Mouse (Mus musculus) midbrain, postnatal 0 days (tissue): ENCODE data around the gene Gli3. TPM values are rescaled to one million over a fixed set of nuclear protein-coding genes. Genes with fewer than 3 reads are reported as not detected.

Experiments
- ATAC-seq: fragments of 200-750 bp; cut with Nextera tagmentation; 2 replicates; pipeline ENCODE4 v1.8.0; 2017; ENCODE audit warnings: moderate number of reproducible peaks, mild to moderate bottlenecking, moderate TSS enrichment, moderate library complexity; ENCODE audit not compliant: low FRiP score
- DNase-seq: peaks from one replicate; pipeline ENCODE4 v3.0.0-alpha.2; 2015; ENCODE audit warnings: low spot score
- H3K27ac ChIP-seq: fragments of 300-500 bp; sonication (generic); 2 replicates; pipeline ENCODE4 v1.5.1; 2014; ENCODE audit warnings: low read depth, mild to moderate bottlenecking, low read length, mixed read lengths
- H3K27me3 ChIP-seq: fragments of 300-500 bp; sonication (generic); 2 replicates; pipeline ENCODE4 v1.6.1; 2014; ENCODE audit warnings: low read length, control low read depth, mixed read lengths; ENCODE audit not compliant: insufficient read depth
- H3K36me3 ChIP-seq: fragments of 300-500 bp; sonication (generic); 2 replicates; pipeline ENCODE4 v1.6.1; 2014; ENCODE audit warnings: low read length, control low read depth, mixed read lengths; ENCODE audit not compliant: insufficient read depth
- H3K4me1 ChIP-seq: fragments of 300-500 bp; sonication (generic); 2 replicates; pipeline ENCODE4 v1.6.1; 2014; ENCODE audit warnings: mild to moderate bottlenecking, control low read depth, antibody characterized with exemption, low read length, mixed read lengths; ENCODE audit not compliant: insufficient read depth
- H3K4me2 ChIP-seq: fragments of 300-500 bp; sonication (generic); 2 replicates; pipeline ENCODE4 v1.6.1; 2014; ENCODE audit warnings: low read depth, mild to moderate bottlenecking, low read length, mixed read lengths; ENCODE audit not compliant: poor library complexity, severe bottlenecking
- H3K4me3 ChIP-seq: fragments of 300-500 bp; sonication (generic); 2 replicates; pipeline ENCODE4 v1.5.1; 2014; ENCODE audit warnings: low read depth, mild to moderate bottlenecking, low read length, moderate library complexity
- H3K9ac ChIP-seq: fragments of 300-500 bp; sonication (generic); replicated peaks from 2 replicates; pipeline ENCODE4 v1.6.1; 2014; ENCODE audit warnings: mild to moderate bottlenecking, low read length, moderate library complexity, mixed read lengths; ENCODE audit not compliant: poor library complexity, severe bottlenecking
- H3K9me3 ChIP-seq: fragments of 300-500 bp; sonication (generic); 2 replicates; pipeline ENCODE4 v1.6.1; 2016; ENCODE audit warnings: low read length, control low read depth
- CTCF ChIP-seq: IDR thresholded peaks from 2 replicates; pipeline ENCODE4 v1.5.1; 2016; ENCODE audit warnings: antibody characterized with exemption, mild to moderate bottlenecking
- WGBS: fragments of 180-500 bp; shearing (Covaris S2); extraction: QIAGEN DNeasy Blood & Tissue Kit; methylation state at CpG from one replicate; pipeline ENCODE4 v1.1.7; 2014; 5-methylcytosine and 5-hydroxymethylcytosine counted together
- polyA plus RNA-seq: library from polyadenylated mRNA; unstranded; fragments of >200 nt; fragmentation: Nextera tagmentation; extraction: Ambion mirVana; gene quantifications from 2 replicates; pipeline ENCODE4 v1.2.1, GENCODE M21; 2015
- total RNA-seq: library from RNA; depleted of rRNA; stranded (reverse); fragments of >200 nt; gene quantifications from 2 replicates; pipeline ENCODE4 v1.2.3, GENCODE M21; 2014

The Gli3 gene
- total and polyA plus RNA-seq, 2 experiments from 2014 or later, result 3.9 to 9.2 TPM

DNA sequence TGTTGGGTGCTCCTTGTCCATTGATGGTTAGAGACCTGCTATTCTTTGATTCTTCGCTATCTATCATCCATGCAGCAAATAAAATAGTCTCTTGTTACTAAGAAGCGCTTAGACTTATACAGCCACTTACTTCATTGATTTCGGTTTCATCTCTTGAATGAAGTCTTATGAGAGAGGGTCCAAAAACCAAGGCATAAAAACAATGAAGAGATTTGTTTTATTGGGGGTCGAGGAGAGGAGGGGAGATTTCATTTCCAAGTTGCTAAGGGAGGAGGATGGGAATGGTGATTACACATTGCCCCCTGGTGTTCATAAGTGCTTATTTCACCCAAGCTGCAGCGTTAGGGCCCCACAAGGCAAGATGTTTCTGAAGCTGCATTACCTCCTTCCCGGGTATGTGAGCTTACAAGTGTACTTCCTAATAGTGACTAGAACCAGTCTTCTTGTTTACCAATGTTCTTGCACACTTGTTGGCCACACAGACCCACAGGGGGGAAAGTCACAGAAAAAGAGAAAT lies 299.9 kb downstream of the Gli3 start:
- H3K36me3 ChIP-seq, result no peaks in the 10 kb centered on the region
- DNase-seq, result peak; percentile 80
- H3K27ac ChIP-seq, result no peak overlapping the region
- 36% methylated on average over 6 of the region's 6 CpGs for WGBS
- no peaks in the 10 kb centered on the region for H3K27me3 ChIP-seq
- no peaks in the 10 kb centered on the region for H3K9me3 ChIP-seq
- no peak overlapping the region for H3K4me2 ChIP-seq
- TF ChIP-seq CTCF, result peak; percentile 88
- ATAC-seq, result peak; percentile 56
- H3K4me3 ChIP-seq, result no peak overlapping the region
- H3K9ac ChIP-seq, result no peak overlapping the region
- peaks cover 7% of the 10 kb centered on the region; the same call in 1 of the 2 replicates for H3K4me1 ChIP-seq

GRCm38 (mm10) chr13:15777624-15778023 lies 314.6 kb downstream of the Gli3 start:
- Histone ChIP-seq H3K36me3 (no peaks in the 10 kb centered on the region), H3K4me3 (no peak overlapping the region), H3K9me3 (no peaks in the 10 kb centered on the region), H3K9ac (no peak overlapping the region), H3K27ac (no peak overlapping the region), H3K4me1 (no peaks in the 10 kb centered on the region), H3K4me2 (no peak overlapping the region), H3K27me3 (no peaks in the 10 kb centered on the region)
- 86% methylated on average over 6 of the region's 6 CpGs for WGBS
- DNase-seq (no peak), ATAC-seq (no peak)
- TF ChIP-seq CTCF, result no peak
